Mouse (Mus musculus) megakaryocyte, adult 5-6 weeks (primary cell): ENCODE results near the gene Cma2. TPM values are rescaled to one million over a fixed set of nuclear protein-coding genes. Genes with fewer than 3 reads are reported as not detected.
"Not testable (repeated sequence)": the region's sequence is repeated elsewhere in the genome, so short reads cannot be mapped to it uniquely, and the experiment has no call there.

Experiments
- ATAC-seq: 2 replicates; pipeline ENCODE4 v1.8.0; 2016; ENCODE audit warnings: mild to moderate bottlenecking, inconsistent platforms; ENCODE audit not compliant: poor library complexity, severe bottlenecking
- total RNA-seq, 2 experiments: library from RNA; stranded (forward) in 1 of 2; stranded (reverse) in 1 of 2; fragments of 153-499, 151-499 nt in 1 of 2; fragments of 221-1000, 200-1000 nt in 1 of 2; gene quantifications; 2 replicates each; pipeline versions ENCODE4 v1.2.3 to v1.2.4; 2015 to 2017

Gene Cma2
- total RNA-seq (2015) (not detected in 2 replicates), total RNA-seq (2017) (not detected in 2 replicates)

GRCm38 (mm10) chr14:55950346-55951030 lies at the start of gene Cma2:
Cma2 (plus strand) TSS chr14:55950980.
- ATAC-seq = no peak

GRCm38 (mm10) chr14:55905518-55905917 lies 45.3 kb upstream of the Cma2 start:
- ATAC-seq = peak; percentile 74

GRCm38 (mm10) chr14:55913406-55913805 lies 37.4 kb upstream of the Cma2 start:
- ATAC-seq = peak; percentile 51

GRCm38 (mm10) chr14:55918240-55919082 lies 32.3 kb upstream of the Cma2 start:
- ATAC-seq = peak; percentile 94

GRCm38 (mm10) chr14:55922475-55923232 lies 28.1 kb upstream of the Cma2 start:
- ATAC-seq = no peak

GRCm38 (mm10) chr14:55926847-55927246 lies 23.9 kb upstream of the Cma2 start:
- ATAC-seq = peak; percentile 83

- ATAC-seq = no peak
These were observed 21.4 kb upstream of the Cma2 start for GRCm38 (mm10) chr14:55929263-55929997.

GRCm38 (mm10) chr14:55933586-55933985 lies 17.2 kb upstream of the Cma2 start:
- ATAC-seq = no peak

- no peak for ATAC-seq
These were observed 10.5 kb upstream of the Cma2 start for GRCm38 (mm10) chr14:55940070-55940800.

GRCm38 (mm10) chr14:55943601-55944000 lies 7.2 kb upstream of the Cma2 start:
- ATAC-seq = no peak

- ATAC-seq = no peak
These were observed 6.2 kb upstream of the Cma2 start, which contains the start of gene Cma1 for GRCm38 (mm10) chr14:55944575-55944974. Cma1 (minus strand) TSS chr14:55944675.

GRCm38 (mm10) chr14:55946269-55946969 lies 4.4 kb upstream of the Cma2 start:
- peak; percentile 45; the same call in 1 of the 2 replicates for ATAC-seq

- no peak for ATAC-seq
These were observed 12.5 kb downstream of the Cma2 start for GRCm38 (mm10) chr14:55963263-55963662.

GRCm38 (mm10) chr14:55963900-55964299 lies 13.1 kb downstream of the Cma2 start:
- not testable (repeated sequence) for ATAC-seq

GRCm38 (mm10) chr14:55987464-55987863 lies 36.7 kb downstream of the Cma2 start:
- ATAC-seq = not testable (repeated sequence)

GRCm38 (mm10) chr14:56013147-56013546 lies 62.4 kb downstream of the Cma2 start:
- no peak for ATAC-seq

- no peak for ATAC-seq
These were observed 63.1 kb downstream of the Cma2 start for GRCm38 (mm10) chr14:56013924-56014323.

- ATAC-seq = not testable (repeated sequence)
These were observed 66.9 kb downstream of the Cma2 start, which contains the start of gene Mcpt1 for GRCm38 (mm10) chr14:56017671-56018070. Mcpt1 (plus strand) TSS chr14:56017971.

- no peak for ATAC-seq
These were observed 68.7 kb downstream of the Cma2 start for GRCm38 (mm10) chr14:56019446-56019845.
